Mouse (Mus musculus) thymus, postnatal 36 days (tissue): ENCODE data around the gene Spc25.

Experiments used
- DNase-seq, 2 experiments: peaks; one replicate each; pipeline ENCODE4 v3.0.0; 2022; ENCODE audit warnings: mixed read lengths in 2 of 2

The Spc25 gene

DNA sequence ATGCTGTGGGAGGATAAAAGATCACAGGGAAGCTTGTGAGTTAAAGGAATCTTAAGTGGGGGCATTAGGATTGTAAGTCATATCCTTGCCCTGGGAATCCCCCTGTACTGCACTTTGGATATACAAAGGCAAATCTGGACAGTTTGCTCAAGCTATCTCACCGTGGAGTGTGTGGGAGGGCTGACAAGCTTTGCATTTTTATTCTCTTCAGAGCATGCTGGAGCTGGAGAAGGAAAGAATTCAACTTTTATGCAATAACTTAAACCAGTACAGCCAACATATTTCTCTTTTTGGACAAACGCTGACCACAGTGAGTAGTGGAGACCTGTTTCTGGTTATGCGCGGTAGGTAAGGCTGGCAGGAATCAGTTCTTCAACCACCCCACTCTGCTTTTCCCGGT, 30.7 kb downstream of the Spc25 start:
- DNase-seq: no peak

- no peak for DNase-seq
These were observed 35.5 kb downstream of the Spc25 start for GRCm38 (mm10) chr2:69170395-69171077.

- DNase-seq: no peak
These were observed 47.1 kb downstream of the Spc25 start for GRCm38 (mm10) chr2:69158907-69159306.

GRCm38 (mm10) chr2:69156283-69156682, 49.7 kb downstream of the Spc25 start:
- no peak for DNase-seq

- no peak for DNase-seq
These were observed 50.1 kb downstream of the Spc25 start for GRCm38 (mm10) chr2:69155861-69156260.

DNA sequence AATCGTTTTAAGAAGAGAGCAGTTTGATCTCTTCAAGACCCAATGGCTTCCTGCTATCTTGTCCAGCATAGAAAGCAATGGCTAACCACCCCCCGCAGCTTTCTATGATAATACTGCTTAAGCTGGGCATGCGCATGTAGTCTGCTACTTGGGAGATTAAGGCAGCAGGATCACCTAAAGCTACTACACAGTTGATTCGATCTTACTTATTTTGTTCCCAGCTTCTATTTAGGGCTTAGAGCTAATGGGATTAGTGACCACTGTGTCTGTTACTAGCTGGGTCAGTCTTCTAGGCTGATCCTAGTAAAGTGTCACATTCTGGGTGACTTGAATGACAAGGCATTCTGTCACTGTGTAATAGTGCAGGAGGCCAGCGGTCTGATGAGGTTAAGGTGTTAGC, 55.2 kb downstream of the Spc25 start:
- DNase-seq: no peak

- no peak for DNase-seq
These were observed 56.8 kb downstream of the Spc25 start for GRCm38 (mm10) chr2:69149154-69149553.

- no peak for DNase-seq
These were observed 57.3 kb downstream of the Spc25 start for GRCm38 (mm10) chr2:69148691-69149090.
